ENCODE assay signal across 8 mouse cellular contexts in the genomic region with DNA sequence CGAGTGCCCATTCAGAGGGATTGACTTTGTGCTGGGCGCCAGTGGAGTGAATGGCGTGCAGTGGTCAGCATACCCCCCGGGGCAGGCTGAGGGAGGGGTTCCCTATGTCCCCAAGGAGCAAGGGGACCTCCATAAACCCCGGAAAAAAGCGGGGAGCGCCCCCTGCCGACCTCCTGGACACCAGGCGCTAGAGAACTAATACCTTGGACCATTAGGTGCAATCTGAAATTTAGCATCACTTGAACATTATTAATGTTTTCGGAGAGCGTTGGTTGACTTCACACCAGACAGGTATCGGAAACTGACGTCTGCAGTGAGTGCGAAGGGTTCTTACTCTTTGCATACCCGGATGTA. TPM values are rescaled to one million over a fixed set of nuclear protein-coding genes. Genes with fewer than 3 reads are reported as not detected.
DNase-seq lines count a peak whose midpoint lies in the region; ATAC-seq and TF ChIP-seq lines count a peak whose summit lies in the region.

No protein-coding gene starts in this region.

- peak; percentile 45 for TF ChIP-seq CTCF in kidney, adult 2 months (conservative IDR thresholded peaks at IDR 0.05; ENCODE audit: insufficient read depth, insufficient read length, low read depth, low read length)

- no peaks in the 10 kb centered on the region; the same call in 1 of the 2 replicates for H3K27me3 ChIP-seq in forebrain, embryonic 11.5 days (ENCODE audit: control insufficient read depth, insufficient read depth, low read length)
- H3K27me3 ChIP-seq in forebrain, embryonic 14.5 days (replicated peaks; ENCODE audit: control insufficient read depth, insufficient read depth, low read length) = no peaks in the 10 kb centered on the region
- H3K27me3 ChIP-seq in kidney, adult 2 months (replicated peaks; ENCODE audit: control insufficient read depth, insufficient read depth, low read length) = no peaks in the 10 kb centered on the region

- no peaks in the 10 kb centered on the region for H3K36me3 ChIP-seq in forebrain, embryonic 11.5 days (ENCODE audit: control insufficient read depth, insufficient read depth, low read length)
- no peaks in the 10 kb centered on the region for H3K36me3 ChIP-seq in forebrain, embryonic 14.5 days (ENCODE audit: control insufficient read depth, insufficient read depth, low read length)
- H3K36me3 ChIP-seq in kidney, adult 2 months (ENCODE audit: control insufficient read depth, insufficient read depth, low read length) = no peaks in the 10 kb centered on the region

- no peak overlapping the region for H3K4me2 ChIP-seq in forebrain, embryonic 11.5 days (ENCODE audit: low read depth, low read length, severe bottlenecking)
- no peak overlapping the region for H3K4me2 ChIP-seq in forebrain, embryonic 14.5 days (ENCODE audit: low read length)

- TF ChIP-seq POLR2A in kidney, adult 2 months (IDR thresholded peaks at IDR 0.05; ENCODE audit: low read depth, low read length) = no peak

- no peak overlapping the region for H3K4me3 ChIP-seq in forebrain, embryonic 11.5 days (ENCODE audit: low read depth, low read length)
- no peak overlapping the region for H3K4me3 ChIP-seq in forebrain, embryonic 14.5 days (ENCODE audit: low read depth, low read length)
- H3K4me3 ChIP-seq in kidney, adult 2 months (ENCODE audit: insufficient read depth, low read depth, low read length) = no peak overlapping the region

- no peak for ATAC-seq in forebrain, embryonic 11.5 days (replicated peaks; ENCODE audit: low FRiP score)
- ATAC-seq in forebrain, embryonic 14.5 days = no peak
- ATAC-seq in erythroblast, adult 5-6 weeks (replicated peaks; ENCODE audit: low FRiP score, poor library complexity, severe bottlenecking) = no peak

- 23% methylated on average over 15 of the region's 15 CpGs for WGBS in forebrain, embryonic 11.5 days
- 24% methylated on average over 15 of the region's 15 CpGs for WGBS in forebrain, embryonic 14.5 days
- 40% methylated on average over 15 of the region's 15 CpGs for WGBS in kidney, adult 2 months

- no peak overlapping the region for H3K9ac ChIP-seq in forebrain, embryonic 11.5 days (ENCODE audit: low read length)
- H3K9ac ChIP-seq in forebrain, embryonic 14.5 days (ENCODE audit: low read length) = no peak overlapping the region

- H3K27ac ChIP-seq in forebrain, embryonic 11.5 days (ENCODE audit: low read depth, low read length) = no peak overlapping the region
- H3K27ac ChIP-seq in forebrain, embryonic 14.5 days (ENCODE audit: low read depth, low read length) = no peak overlapping the region
- H3K27ac ChIP-seq in kidney, adult 2 months (ENCODE audit: insufficient read depth, low read depth, low read length) = no peak overlapping the region

- no peaks in the 10 kb centered on the region for H3K9me3 ChIP-seq in forebrain, embryonic 11.5 days (ENCODE audit: control insufficient read depth, low read length)
- H3K9me3 ChIP-seq in forebrain, embryonic 14.5 days (replicated peaks; ENCODE audit: control insufficient read depth, low read length) = no peaks in the 10 kb centered on the region

- DNase-seq in forebrain, embryonic 11.5 days (ENCODE audit: low spot score) = peak; percentile 63
- DNase-seq in forebrain, embryonic 14.5 days (ENCODE audit: low spot score) = no peak
- DNase-seq in urinary bladder, postnatal 25 days (ENCODE audit: low spot score) = peak; percentile 25
- no peak for DNase-seq in urinary bladder, postnatal 4 days (ENCODE audit: low spot score in 2 of 2)
- DNase-seq in kidney, adult 2 months = peak; percentile 50
- peak; percentile 65 for DNase-seq in retina, embryonic 14.5 days (ENCODE audit: low spot score)
- no peak for DNase-seq in layer of hippocampus, postnatal 14 days (ENCODE audit: low spot score in 2 of 2)

- peaks cover 11% of the 10 kb centered on the region; the same call in 1 of the 2 replicates for H3K4me1 ChIP-seq in forebrain, embryonic 11.5 days (replicated peaks; ENCODE audit: control insufficient read depth, insufficient read depth, low read length)
- peaks cover 4% of the 10 kb centered on the region; the same call in 1 of the 2 replicates for H3K4me1 ChIP-seq in forebrain, embryonic 14.5 days (ENCODE audit: control insufficient read depth, insufficient read depth, low read length)
- 0 out of 2 replicates have a peak, but pooled peaks cover 3% of the 10 kb centered on the region for H3K4me1 ChIP-seq in kidney, adult 2 months (ENCODE audit: control insufficient read depth, insufficient read depth, low read length)

RNA-seq across cellular contexts. Expression of gene B3gnt7, which starts 11.1 kb away (rescaled TPM):
- polyA plus RNA-seq in forebrain, embryonic 11.5 days (2014; fragmentation: Nextera tagmentation; extraction: Ambion mirVana) = 3.7 and 3.9 TPM in 2 replicates
- polyA plus RNA-seq in forebrain, embryonic 14.5 days (2014; fragmentation: Nextera tagmentation; extraction: Ambion mirVana) = 3.9 and 4.1 TPM in 2 replicates
- 9.6 and 10.8 TPM in 2 replicates for polyA plus RNA-seq in kidney, adult 2 months (2012; rRNA removed)
- 1.3 TPM in 1 of 2 replicates, not detected in the other for total RNA-seq in erythroblast, adult 5-6 weeks (2015; ENCODE audit: low replicate concordance)
- total RNA-seq in erythroblast, adult 5-6 weeks (2017; ENCODE audit: low replicate concordance) = not detected in 2 replicates
- total RNA-seq in layer of hippocampus, postnatal 14 days (2021) = 1 to 10 TPM; 2.4 to 2.6 TPM

RNA-seq across cellular contexts. Expression of gene Ncl, which starts 45.5 kb away (rescaled TPM):
- polyA plus RNA-seq in forebrain, embryonic 11.5 days (2014; fragmentation: Nextera tagmentation; extraction: Ambion mirVana) = 410 and 411 TPM in 2 replicates
- 122 and 124 TPM in 2 replicates for polyA plus RNA-seq in forebrain, embryonic 14.5 days (2014; fragmentation: Nextera tagmentation; extraction: Ambion mirVana)
- polyA plus RNA-seq in kidney, adult 2 months (2012; rRNA removed) = 7.2 and 10.4 TPM in 2 replicates
- total RNA-seq in erythroblast, adult 5-6 weeks (2015; ENCODE audit: low replicate concordance) = 120 and 123 TPM in 2 replicates
- total RNA-seq in erythroblast, adult 5-6 weeks (2017; ENCODE audit: low replicate concordance) = 80.3 and 144 TPM in 2 replicates
- total RNA-seq in layer of hippocampus, postnatal 14 days (2021) = 100 to 1,000 TPM; 156 to 157 TPM

Comparison
In these comparisons a context has a peak if more than half of its experiments do, and no peak if none do; other contexts are left out.
1. DNase-seq: peak in forebrain, embryonic 11.5 days (single experiment), urinary bladder, postnatal 25 days (single experiment), kidney, adult 2 months (single experiment) and retina, embryonic 14.5 days (single experiment); none in forebrain, embryonic 14.5 days (single experiment), urinary bladder, postnatal 4 days (0 of 2) and layer of hippocampus, postnatal 14 days (0 of 2).
2. RNA of gene Ncl, which starts 45.5 kb away (polyA plus RNA-seq): 410 to 411 TPM in forebrain, embryonic 11.5 days and 122 to 124 TPM in forebrain, embryonic 14.5 days; 7.2 to 10.4 TPM in kidney, adult 2 months; every median in the first group is over 10 times any median in the second.